Comparison of ENCODE assay signal across 14 mouse cellular contexts in genomic region chr3:136084066-136084465, GRCm38 (mm10).
DNase-seq lines count a peak whose midpoint lies in the region; ATAC-seq and TF ChIP-seq lines count a peak whose summit lies in the region.
"Had no signal": no experiment of that assay in that cellular context is flagged by ENCODE, and none has a peak within 500 bp of the region (broad histone marks: within the 10 kb centered on the region; RNA-seq: fewer than 3 reads in every experiment).

No protein-coding gene starts in this region.

- no peak overlapping the region for H3K4me2 ChIP-seq in kidney, embryonic 16.5 days (replicated peaks; ENCODE audit: low read depth, low read length)
- no peak overlapping the region for H3K4me2 ChIP-seq in liver, embryonic 12.5 days
- H3K4me2 ChIP-seq: heart, embryonic 13.5 days; hindbrain, embryonic 15.5 days had no signal

- ATAC-seq in kidney, embryonic 16.5 days (ENCODE audit: low FRiP score, low TSS enrichment), result peak; percentile 75
- no peak for ATAC-seq in liver, embryonic 12.5 days

- no peaks in the 10 kb centered on the region for H3K27me3 ChIP-seq in heart, adult 2 months (ENCODE audit: control insufficient read depth, insufficient read depth, low read length)
- no peaks in the 10 kb centered on the region for H3K27me3 ChIP-seq in kidney, embryonic 16.5 days (ENCODE audit: insufficient read depth, low read length)
- H3K27me3 ChIP-seq in liver, embryonic 12.5 days (replicated peaks), result no peaks in the 10 kb centered on the region
- H3K27me3 ChIP-seq: heart, embryonic 13.5 days; hindbrain, embryonic 15.5 days had no signal

- intact Hi-C loops in heart, adult 2 months (cut with DNase I), result no loop called here
- intact Hi-C loops in heart, postnatal 25 days (cut with DNase I), result no loop called here

- no peak for TF ChIP-seq CTCF in heart, adult 2 months (IDR thresholded peaks at IDR 0.05)

- H3K4me1 ChIP-seq in heart, adult 2 months (ENCODE audit: control insufficient read depth, insufficient read depth, low read length), result no peaks in the 10 kb centered on the region; the same call in 1 of the 2 replicates
- H3K4me1 ChIP-seq in kidney, embryonic 16.5 days (ENCODE audit: insufficient read depth, low read length), result no peaks in the 10 kb centered on the region
- no peaks in the 10 kb centered on the region for H3K4me1 ChIP-seq in liver, embryonic 12.5 days
- H3K4me1 ChIP-seq: heart, embryonic 13.5 days; hindbrain, embryonic 15.5 days had no signal

- H3K9me3 ChIP-seq in kidney, embryonic 16.5 days (ENCODE audit: low read length), result no peaks in the 10 kb centered on the region
- H3K9me3 ChIP-seq in liver, embryonic 12.5 days (replicated peaks), result no peaks in the 10 kb centered on the region
- H3K9me3 ChIP-seq: heart, embryonic 13.5 days; hindbrain, embryonic 15.5 days had no signal

- no peak overlapping the region for H3K27ac ChIP-seq in heart, adult 2 months
- H3K27ac ChIP-seq in kidney, embryonic 16.5 days (ENCODE audit: low read length), result no peak overlapping the region
- H3K27ac ChIP-seq in liver, embryonic 12.5 days, result no peak overlapping the region
- H3K27ac ChIP-seq: heart, embryonic 13.5 days; hindbrain, embryonic 15.5 days had no signal

- peak; percentile 10 to 20 for DNase-seq in heart, adult 2 months
- no peak for DNase-seq in heart, postnatal 25 days (ENCODE audit: low spot score)
- DNase-seq in gastrocnemius, postnatal 10 days, result peak; percentile 44
- peak; percentile 25 for DNase-seq in skeletal muscle tissue, adult 2 months (ENCODE audit: low read depth, low spot score)
- no peak for DNase-seq in spleen, postnatal 36 days (ENCODE audit: low spot score in 2 of 2)
- DNase-seq in thymus, postnatal 4 days, result no peak
- DNase-seq: cerebellum, adult 11 months; layer of hippocampus, postnatal 36 days; spleen, adult 18-20 months; thymus, adult 18-20 months had no signal

- no peaks in the 10 kb centered on the region for H3K79me2 ChIP-seq in heart, adult 2 months (replicated peaks; ENCODE audit: control insufficient read depth, insufficient read depth, low read length)

- H3K36me3 ChIP-seq in heart, adult 2 months (ENCODE audit: control insufficient read depth, insufficient read depth, low read length), result no peaks in the 10 kb centered on the region
- H3K36me3 ChIP-seq in kidney, embryonic 16.5 days (ENCODE audit: insufficient read depth, low read length), result no peaks in the 10 kb centered on the region
- H3K36me3 ChIP-seq in liver, embryonic 12.5 days, result no peaks in the 10 kb centered on the region
- H3K36me3 ChIP-seq: heart, embryonic 13.5 days; hindbrain, embryonic 15.5 days had no signal

- no peak overlapping the region for H3K4me3 ChIP-seq in heart, adult 2 months
- no peak overlapping the region for H3K4me3 ChIP-seq in kidney, embryonic 16.5 days (ENCODE audit: low read length)
- no peak overlapping the region for H3K4me3 ChIP-seq in liver, embryonic 12.5 days
- H3K4me3 ChIP-seq: heart, embryonic 13.5 days; hindbrain, embryonic 15.5 days had no signal

- H3K9ac ChIP-seq in heart, adult 2 months (ENCODE audit: low read depth, low read length), result no peak overlapping the region
- no peak overlapping the region for H3K9ac ChIP-seq in kidney, embryonic 16.5 days (replicated peaks; ENCODE audit: low read length)
- H3K9ac ChIP-seq in liver, embryonic 12.5 days, result no peak overlapping the region
- H3K9ac ChIP-seq: heart, embryonic 13.5 days; hindbrain, embryonic 15.5 days had no signal

- WGBS in heart, adult 2 months, result 55% methylated on average over 5 of the region's 5 CpGs
- WGBS in kidney, embryonic 16.5 days, result 34% methylated on average over 5 of the region's 5 CpGs
- WGBS in liver, embryonic 12.5 days (ENCODE audit: insufficient replicate concordance), result 63% methylated on average over 5 of the region's 5 CpGs

- TF ChIP-seq EP300 in heart, adult 2 months (IDR thresholded peaks at IDR 0.05; ENCODE audit: insufficient read depth, low read depth, low read length), result no peak

- no peak for TF ChIP-seq POLR2A in heart, adult 2 months (IDR thresholded peaks at IDR 0.05; ENCODE audit: insufficient read depth, low read depth, low read length)

Comparison
In these comparisons a context has a peak if more than half of its experiments do, and no peak if none do; other contexts are left out.
1. DNase-seq: peak in heart, adult 2 months (2 of 2), gastrocnemius, postnatal 10 days (single experiment) and skeletal muscle tissue, adult 2 months (single experiment); none in heart, postnatal 25 days (single experiment), spleen, postnatal 36 days (0 of 2) and thymus, postnatal 4 days (single experiment).